Mouse (Mus musculus) gastrocnemius, postnatal 10 days (tissue): ENCODE data around the gene Gm44790. TPM values are rescaled to one million over a fixed set of nuclear protein-coding genes. Genes with fewer than 3 reads are reported as not detected.
A peak's percentile ranks its signal among the peaks of the same experiment; 100 is the strongest.
"Not testable (repeated sequence)": the region's sequence is repeated elsewhere in the genome, so short reads cannot be mapped to it uniquely, and the experiment has no call there.

ENCODE experiments used
- DNase-seq: peaks from one replicate; pipeline ENCODE4 v3.0.0; 2021; ENCODE audit warnings: mixed read lengths
- total RNA-seq, 2 experiments: library from RNA; stranded (reverse); gene quantifications; 2 replicates each; pipeline ENCODE4 v1.2.3; 2021

The Gm44790 gene
- total RNA-seq, 2 experiments from 2014 or later = not detected

DNA sequence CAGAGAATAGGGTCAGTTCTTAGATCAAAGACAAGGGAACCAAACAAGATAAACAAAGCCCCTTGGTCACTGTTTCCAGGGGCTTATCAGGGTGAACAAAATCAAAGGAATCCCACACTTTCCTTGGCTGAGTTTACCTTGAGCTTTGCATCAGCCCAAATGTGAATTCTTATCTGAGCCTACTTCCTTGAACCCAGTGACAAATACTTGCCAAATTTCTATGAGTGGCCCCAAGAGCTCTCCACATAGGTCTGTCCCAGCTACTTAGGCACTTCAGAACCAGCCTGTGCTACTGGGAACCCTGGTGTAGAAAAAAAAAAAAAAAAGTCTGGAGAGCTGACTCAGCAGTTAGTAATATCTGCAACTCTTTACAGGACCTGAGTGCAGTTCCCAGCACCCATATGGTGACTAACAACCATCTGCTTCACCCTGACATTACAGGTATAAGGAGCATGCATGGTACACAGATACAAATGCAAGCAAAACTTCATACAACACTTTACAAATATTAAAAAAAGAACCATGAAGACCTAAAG is 48.3 kb downstream of the Gm44790 start:
- no peak for DNase-seq

GRCm38 (mm10) chr6:86475462-86476167 is 49.2 kb downstream of the Gm44790 start:
- peak; percentile 34 for DNase-seq

DNA sequence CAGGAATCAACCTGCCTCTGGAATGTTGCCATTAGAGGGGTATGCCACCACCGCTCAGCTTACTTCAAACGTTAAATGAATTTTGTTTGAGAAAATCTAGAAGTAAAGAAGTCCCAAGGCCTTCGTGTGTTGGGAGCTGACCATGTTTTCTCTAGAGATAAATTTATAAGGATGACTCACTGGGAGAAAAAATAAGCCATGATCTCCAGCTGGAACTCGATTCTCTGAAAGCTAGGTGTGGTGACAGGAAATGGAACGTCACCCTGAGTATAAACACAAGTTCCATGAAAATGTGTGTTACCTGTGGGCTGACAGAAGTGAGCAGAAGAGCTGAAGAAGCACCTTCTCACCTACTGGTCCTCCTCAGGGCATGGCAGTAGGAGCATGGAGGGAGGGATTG is 50.5 kb downstream of the Gm44790 start:
- DNase-seq = no peak

GRCm38 (mm10) chr6:86479311-86479710 is 52.9 kb downstream of the Gm44790 start:
- DNase-seq = no peak

DNA sequence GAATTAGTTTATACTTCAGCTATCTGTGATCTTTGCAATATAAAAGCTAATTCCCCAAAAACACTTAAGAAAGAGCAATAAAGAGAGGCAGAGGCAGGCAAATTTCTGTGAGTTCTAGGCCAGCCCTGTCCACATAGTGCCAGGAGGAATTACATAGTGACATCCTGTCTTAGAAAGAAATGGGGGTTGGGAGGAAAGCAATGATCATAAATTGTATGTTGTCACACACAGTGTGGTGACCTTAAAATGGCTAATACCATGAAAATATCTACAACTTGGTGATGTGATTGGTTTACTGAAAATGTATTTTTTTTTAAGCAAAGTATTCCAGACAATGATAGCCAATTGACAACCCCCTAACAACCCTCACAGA is 53.3 kb downstream of the Gm44790 start:
- no peak for DNase-seq

- peak; percentile 46 for DNase-seq
Observed at GRCm38 (mm10) chr6:86480189-86480831, 53.9 kb downstream of the Gm44790 start.

DNA sequence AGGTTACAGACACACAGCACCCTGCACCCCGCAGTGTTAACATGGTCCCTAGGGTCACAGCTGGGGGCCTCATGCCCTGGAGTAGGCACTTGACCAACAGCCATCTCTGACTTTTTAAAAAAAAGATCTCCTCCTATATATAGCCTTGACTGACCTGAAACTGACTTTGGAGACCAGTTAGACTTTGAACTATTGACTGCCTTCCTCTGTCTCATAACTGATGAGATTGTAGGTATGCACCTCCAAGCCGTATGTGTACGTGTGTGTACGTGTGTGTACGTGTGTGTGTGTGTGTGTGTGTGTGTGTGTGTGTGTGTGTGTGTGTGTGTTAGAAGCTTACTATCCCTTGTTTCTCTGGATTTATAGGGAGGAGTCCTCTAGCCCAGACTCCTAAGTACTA is 55.4 kb downstream of the Gm44790 start:
- DNase-seq = no peak

DNA sequence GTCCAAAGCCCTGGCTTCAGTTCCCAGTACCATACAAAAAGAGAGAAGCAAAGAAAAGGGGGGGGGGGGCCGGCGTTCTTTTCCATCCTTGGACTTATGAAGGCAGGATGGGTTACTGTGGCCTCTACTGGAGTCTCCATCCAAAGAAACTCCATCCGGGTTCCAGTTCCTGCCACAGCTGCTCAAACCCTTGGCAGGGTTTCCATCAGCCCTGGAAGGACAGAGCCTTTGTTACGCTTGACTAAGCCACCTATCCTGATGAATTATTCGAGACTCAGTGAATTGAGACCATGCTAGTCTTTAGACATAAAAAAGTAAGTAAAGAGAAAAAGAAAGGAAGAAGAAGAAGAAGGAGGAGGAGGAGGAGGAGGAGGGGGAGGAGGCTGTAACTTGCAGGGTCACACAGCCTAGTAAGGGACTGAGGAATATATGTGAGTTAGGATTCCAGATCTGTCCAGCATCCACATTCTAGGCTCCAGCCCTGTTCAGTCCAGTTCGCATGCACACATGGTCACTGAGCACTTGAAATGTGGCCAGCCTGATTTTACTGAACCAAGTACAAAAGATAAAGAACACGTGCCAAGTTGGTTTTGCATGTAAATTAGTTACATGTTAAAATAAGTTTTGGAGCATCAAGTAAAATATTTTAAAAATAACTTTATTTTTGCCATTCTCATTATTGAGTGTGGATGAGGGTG is 59.6 kb downstream of the Gm44790 start:
- no peak for DNase-seq

DNA sequence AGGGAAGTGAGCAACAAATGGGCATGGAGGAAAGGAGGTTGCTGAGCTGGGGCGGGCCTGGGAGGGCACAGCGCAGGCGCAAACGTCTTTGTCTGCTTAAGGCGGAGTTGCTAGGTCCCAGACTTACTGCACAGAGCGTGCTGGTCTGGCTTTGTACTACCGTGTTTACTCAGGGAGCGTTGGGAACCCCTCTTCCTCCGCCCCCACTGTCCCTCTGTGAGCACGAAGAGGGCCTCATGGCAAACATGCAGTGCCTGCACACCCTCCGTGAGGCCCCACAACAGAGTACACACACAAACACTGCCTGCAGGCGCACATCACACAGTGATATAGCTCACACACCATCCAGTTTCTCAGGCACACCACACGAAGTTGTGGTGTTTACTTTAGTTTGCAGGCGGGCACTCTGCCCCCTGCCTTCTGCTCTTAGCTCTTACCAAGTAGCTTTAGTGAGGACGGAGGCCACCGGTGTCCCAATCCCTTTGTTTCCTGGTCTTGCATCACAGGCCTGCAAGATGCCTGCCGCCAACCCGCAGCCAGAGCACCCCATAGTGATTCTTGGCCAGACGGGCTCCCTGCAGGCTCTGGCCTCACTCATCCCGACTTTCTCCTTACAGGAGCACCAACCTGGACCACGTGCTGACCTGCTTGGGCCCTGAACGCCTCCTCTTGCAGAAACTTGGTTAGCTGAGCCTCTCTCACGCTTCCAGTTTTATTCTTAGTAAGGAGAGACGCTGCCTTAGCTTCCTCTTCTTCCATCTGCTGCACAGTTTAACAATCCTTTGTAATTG is 61.1 kb downstream of the Gm44790 start:
- peak; percentile 80 for DNase-seq

DNA sequence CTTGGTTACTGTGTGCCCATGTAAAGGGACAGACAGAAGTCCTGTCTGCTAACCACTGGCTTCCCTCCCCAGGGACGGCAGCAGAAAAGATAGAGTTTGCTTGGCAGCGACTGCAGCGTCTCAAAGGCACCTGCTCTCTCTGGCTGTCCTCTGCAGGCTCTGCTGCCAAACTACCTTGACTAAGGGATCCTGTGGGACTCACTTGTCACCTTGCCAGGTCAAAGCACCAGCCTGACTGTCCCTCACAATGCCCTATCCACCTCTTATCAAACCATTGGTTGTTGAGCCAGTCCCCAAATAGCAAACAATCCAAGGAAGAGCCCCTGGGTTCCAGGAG is 61.7 kb downstream of the Gm44790 start:
- peak; percentile 37 for DNase-seq

- DNase-seq = no peak
Observed at GRCm38 (mm10) chr6:86489945-86490344, 63.5 kb downstream of the Gm44790 start.

GRCm38 (mm10) chr6:86490413-86490812 is 64.0 kb downstream of the Gm44790 start:
- DNase-seq = not testable (repeated sequence)

DNA sequence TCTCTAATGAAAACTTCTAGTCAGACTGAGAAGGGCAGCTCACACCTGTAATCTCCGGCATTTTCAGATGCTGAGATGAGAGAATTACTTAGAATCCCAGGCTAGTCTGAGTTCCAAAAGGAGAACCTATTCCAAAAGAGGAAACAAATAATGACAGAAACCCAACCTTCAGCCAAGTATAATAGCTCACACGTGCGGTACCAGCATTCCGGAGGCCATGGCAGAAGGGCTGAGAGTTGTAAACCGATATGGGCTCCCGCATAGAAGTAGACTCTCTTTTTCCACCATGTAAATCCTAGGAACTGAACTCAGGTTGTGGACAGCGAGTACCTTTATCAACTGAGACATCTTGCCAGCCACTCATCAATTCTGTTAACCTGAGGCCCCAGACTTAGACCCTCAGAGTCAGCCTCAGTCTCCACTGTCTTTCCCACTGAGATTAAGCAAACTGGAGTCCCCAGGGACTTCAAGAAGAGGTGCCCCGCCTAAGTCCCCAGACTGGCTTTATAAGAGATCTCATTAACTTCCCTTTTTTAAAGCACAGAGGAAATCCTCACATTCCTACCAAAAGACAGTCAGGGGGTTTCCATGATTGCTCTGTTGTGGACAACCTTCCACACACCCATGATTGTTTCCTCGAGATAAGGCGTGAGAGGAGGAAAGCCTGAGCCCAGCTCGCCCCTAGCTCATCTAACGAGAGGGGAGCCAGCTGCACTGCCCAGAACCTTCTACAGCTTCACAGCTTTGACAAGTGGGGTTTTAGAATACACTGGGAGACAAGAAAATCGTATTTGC is 67.2 kb downstream of the Gm44790 start:
- no peak for DNase-seq

GRCm38 (mm10) chr6:86494767-86495166 is 68.3 kb downstream of the Gm44790 start:
- DNase-seq = no peak

Other genes starting within 250 kb of the Gm44790 start
- gene Tgfa, start 231.4 kb upstream of the Gm44790 start, total RNA-seq = under 1 TPM; 0.35 to 0.75 TPM
- 10 to 100 TPM; 23.8 to 30.4 TPM for gene Fam136a, start 61.0 kb upstream of the Gm44790 start, total RNA-seq
- 10 to 100 TPM; 60.0 to 71.1 TPM for gene Snrpg, start 55.4 kb upstream of the Gm44790 start, total RNA-seq
- gene Pcyox1, start 29.5 kb upstream of the Gm44790 start, total RNA-seq = 10 to 100 TPM; 67.0 to 71.2 TPM
- gene Tia1, start 22.4 kb upstream of the Gm44790 start, total RNA-seq = 10 to 100 TPM; 34.0 to 50.1 TPM
- gene C87436, start 11.7 kb downstream of the Gm44790 start, total RNA-seq = 1 to 10 TPM; 8.7 to 9.8 TPM
- 100 to 1,000 TPM; 167 to 185 TPM for gene Pcbp1, start 99.7 kb downstream of the Gm44790 start, total RNA-seq
- under 1 TPM in 1 of 2 experiments, not detected in 1; 0.27 TPM for gene Asprv1, start 201.5 kb downstream of the Gm44790 start, total RNA-seq
- gene Mxd1, start 242.5 kb downstream of the Gm44790 start, total RNA-seq = 1 to 10 TPM; 4.4 to 6.2 TPM